Mouse (Mus musculus): Measurements from ENCODE around the gene Tpk1. TPM values are rescaled to one million over a fixed set of nuclear protein-coding genes. Genes with fewer than 3 reads are reported as not detected.

The Tpk1 gene
- total RNA-seq (2012; rRNA removed), result 3.5 and 4.2 TPM in 2 replicates
- 10 to 100 TPM in 1 of 2 experiments, not detected in 1; 12.6 TPM for polyA plus RNA-seq (2012; ENCODE audit: insufficient read depth in 1 of 2, insufficient read length in 2 of 2, low read depth in 1 of 2, low replicate concordance in 2 of 2, missing spikeins in 1 of 2)

GRCm38 (mm10) chr6:43665677-43666546 is at the start of gene Tpk1:
Tpk1 (minus strand) TSS chr6:43666278.
- TF ChIP-seq SIN3A (IDR thresholded peaks at IDR 0.05; ENCODE audit: low read length) (peak; percentile 73; the same call in 1 of the 2 replicates), CHD2 (IDR thresholded peaks at IDR 0.05; ENCODE audit: low read length) (no peak), RCOR1 (IDR thresholded peaks at IDR 0.05; ENCODE audit: low read depth, low read length) (no peak), HCFC1 (IDR thresholded peaks at IDR 0.05; ENCODE audit: low read depth, low read length) (peak; percentile 80), ELF1 (IDR thresholded peaks at IDR 0.05; ENCODE audit: low read depth, low read length) (peak; percentile 63; the same call in 1 of the 2 replicates), MYC (IDR thresholded peaks at IDR 0.05; ENCODE audit: low read depth, low read length) (peak; percentile 32; the same call in 1 of the 2 replicates), ZKSCAN1 (IDR thresholded peaks at IDR 0.05; ENCODE audit: low read depth, low read length) (no peak), TAL1 (IDR thresholded peaks at IDR 0.05; ENCODE audit: low read length) (no peak), TBP (IDR thresholded peaks at IDR 0.05; ENCODE audit: low read depth, low read length) (peak; percentile 58; the same call in 1 of the 2 replicates), ZNF384 (IDR thresholded peaks at IDR 0.05; ENCODE audit: low read depth, low read length) (peak; percentile 79), JUND (IDR thresholded peaks at IDR 0.05; ENCODE audit: low read depth, low read length) (no peak), ZC3H11A (IDR thresholded peaks at IDR 0.05; ENCODE audit: low read depth, low read length) (0 out of 2 replicates have a peak, but pooled peaks have one; percentile 11), POLR2AphosphoS5 (IDR thresholded peaks at IDR 0.05; ENCODE audit: borderline replicate concordance, low read depth, low read length) (no peak), KAT2A (conservative IDR thresholded peaks at IDR 0.05; ENCODE audit: low read depth, low read length) (no peak; the same call in 1 of the 2 replicates), POLR2A (IDR thresholded peaks at IDR 0.05; ENCODE audit: control insufficient read depth in 1 of 2, insufficient read depth in 1 of 2, low read depth in 1 of 2, low read length in 2 of 2, poor library complexity in 1 of 2) (peak; percentile 76 to 84; a peak in 3 of 4 replicates), GATA1 (IDR thresholded peaks at IDR 0.05; ENCODE audit: low read depth, low read length) (no peak), EP300 (IDR thresholded peaks at IDR 0.05; ENCODE audit: low read depth in 1 of 2, low read length in 2 of 2) (0 out of 4 replicates have a peak, but pooled peaks of 1 of the 2 experiments have one; percentile 24), MAX (IDR thresholded peaks at IDR 0.05; ENCODE audit: low read length) (no peak), NRF1 (IDR thresholded peaks at IDR 0.05; ENCODE audit: insufficient read depth, low read depth, low read length, poor library complexity, severe bottlenecking) (peak; percentile 32; the same call in 1 of the 2 replicates), NELFE (IDR thresholded peaks at IDR 0.05; ENCODE audit: low read depth, low read length) (peak; percentile 72), USF2 (IDR thresholded peaks at IDR 0.05; ENCODE audit: borderline replicate concordance in 1 of 2, insufficient read depth in 1 of 2, low read depth in 1 of 2, low read length in 2 of 2) (no peak), E2F4 (IDR thresholded peaks at IDR 0.05; ENCODE audit: borderline replicate concordance, low read depth, low read length) (no peak; the same call in 1 of the 2 replicates), MAZ (IDR thresholded peaks at IDR 0.05; ENCODE audit: low read depth, low read length) (peak; percentile 76; the same call in 1 of the 2 replicates), ZMIZ1 (IDR thresholded peaks at IDR 0.05; ENCODE audit: low read depth, low read length) (peak; percentile 68; the same call in 1 of the 2 replicates), SMC3 (IDR thresholded peaks at IDR 0.05; ENCODE audit: low read depth, low read length) (no peak), CHD1 (IDR thresholded peaks at IDR 0.05; ENCODE audit: low read depth, low read length) (no peak), TCF12 (IDR thresholded peaks at IDR 0.05; ENCODE audit: low read depth, low read length) (no peak), POLR2AphosphoS2 (IDR thresholded peaks at IDR 0.05; ENCODE audit: low read length) (no peak), USF1 (IDR thresholded peaks at IDR 0.05; ENCODE audit: low read depth, low read length) (no peak), MXI1 (IDR thresholded peaks at IDR 0.05; ENCODE audit: low read depth, low read length) (peak; percentile 73), UBTF (IDR thresholded peaks at IDR 0.05; ENCODE audit: borderline replicate concordance, insufficient read depth, low read depth, low read length) (no peak)
- Histone ChIP-seq H3K79me2 (ENCODE audit: control insufficient read depth, insufficient read depth, low read length, poor library complexity) (peaks cover 5% of the 10 kb centered on the region), H3K4me3 (ENCODE audit: control insufficient read depth in 1 of 2, insufficient read depth in 1 of 2, low read depth in 2 of 2, low read length in 2 of 2) (peak within 1 kb of the TSS; percentile 87 to 96), H3K27ac (ENCODE audit: control insufficient read depth, low read depth, low read length) (peak within 1 kb of the TSS; percentile 58), H3K36me3 (ENCODE audit: control insufficient read depth in 1 of 2, insufficient read depth in 2 of 2, low read length in 2 of 2) (peaks cover 0 to 45% of the 10 kb centered on the region in 2 experiments; a peak in 2 of 4 replicates), H3K9ac (ENCODE audit: control insufficient read depth, low read depth, low read length, poor library complexity, severe bottlenecking) (peak within 1 kb of the TSS; percentile 91), H3K4me1 (ENCODE audit: control insufficient read depth in 1 of 2, insufficient read depth in 2 of 2, low read length in 2 of 2) (peaks cover 15 to 21% of the 10 kb centered on the region in 2 experiments), H3K27me3 (ENCODE audit: control insufficient read depth in 1 of 2, insufficient read depth in 2 of 2, low read length in 2 of 2) (no peaks in the 10 kb centered on the region), H3K9me3 (replicated peaks; ENCODE audit: insufficient read depth, low read length) (no peaks in the 10 kb centered on the region)
- DNase-seq (ENCODE audit: low read depth, low spot score), result peak; percentile 94
